Mouse (Mus musculus) hindbrain, embryonic 11.5 days (tissue): ENCODE results near the gene E2f4. TPM values are rescaled to one million over a fixed set of nuclear protein-coding genes. Genes with fewer than 3 reads are reported as not detected.

Experiments
- ATAC-seq: fragments of 200-750 bp; cut with Nextera tagmentation; 2 replicates; pipeline ENCODE4 v1.8.0; 2017; ENCODE audit warnings: mild to moderate bottlenecking, moderate TSS enrichment, moderate library complexity; ENCODE audit not compliant: low FRiP score
- DNase-seq: peaks from one replicate; pipeline ENCODE4 v3.0.0-alpha.2; 2015; ENCODE audit warnings: low spot score
- H3K27ac ChIP-seq: fragments of 300-500 bp; sonication (generic); 2 replicates; pipeline ENCODE4 v1.5.1; 2014; ENCODE audit warnings: mild to moderate bottlenecking, low read depth, low read length
- H3K27me3 ChIP-seq: fragments of 300-500 bp; sonication (generic); 2 replicates; pipeline ENCODE4 v1.6.1; 2014; ENCODE audit warnings: mild to moderate bottlenecking, low read length, moderate library complexity, mixed read lengths; ENCODE audit not compliant: control insufficient read depth, insufficient read depth
- H3K36me3 ChIP-seq: fragments of 300-500 bp; sonication (generic); 2 replicates; pipeline ENCODE4 v1.6.1; 2014; ENCODE audit warnings: mild to moderate bottlenecking, low read length, moderate library complexity, mixed read lengths; ENCODE audit not compliant: control insufficient read depth, insufficient read depth
- H3K4me1 ChIP-seq: fragments of 300-500 bp; sonication (generic); replicated peaks from 2 replicates; pipeline ENCODE4 v1.6.1; 2014; ENCODE audit warnings: low read length, mixed read lengths; ENCODE audit not compliant: control insufficient read depth, insufficient read depth
- H3K4me2 ChIP-seq: fragments of 300-500 bp; sonication (generic); replicated peaks from 2 replicates; pipeline ENCODE4 v1.6.1; 2014; ENCODE audit warnings: mild to moderate bottlenecking, low read depth, low read length
- H3K4me3 ChIP-seq: fragments of 300-500 bp; sonication (generic); 2 replicates; pipeline ENCODE4 v1.5.1; 2014; ENCODE audit warnings: low read depth, low read length
- H3K9ac ChIP-seq: fragments of 300-500 bp; sonication (generic); 2 replicates; pipeline ENCODE4 v1.6.1; 2014; ENCODE audit warnings: low read depth, low read length
- H3K9me3 ChIP-seq: fragments of 300-500 bp; sonication (generic); 2 replicates; pipeline ENCODE4 v1.6.1; 2016; ENCODE audit warnings: low read length; ENCODE audit not compliant: control insufficient read depth
- WGBS: fragments of 180-500 bp; shearing (Covaris S2); extraction: QIAGEN DNeasy Blood & Tissue Kit; methylation state at CpG from one replicate; pipeline ENCODE4 v1.1.7; 2014; 5-methylcytosine and 5-hydroxymethylcytosine counted together
- polyA plus RNA-seq: library from polyadenylated mRNA; unstranded; fragments of >200 nt; fragmentation: Nextera tagmentation; extraction: Ambion mirVana; gene quantifications from 2 replicates; pipeline ENCODE4 v1.2.1, GENCODE M21; 2014

The E2f4 gene
- polyA plus RNA-seq, 1 experiment from 2014 or later = 96.7 TPM

DNA sequence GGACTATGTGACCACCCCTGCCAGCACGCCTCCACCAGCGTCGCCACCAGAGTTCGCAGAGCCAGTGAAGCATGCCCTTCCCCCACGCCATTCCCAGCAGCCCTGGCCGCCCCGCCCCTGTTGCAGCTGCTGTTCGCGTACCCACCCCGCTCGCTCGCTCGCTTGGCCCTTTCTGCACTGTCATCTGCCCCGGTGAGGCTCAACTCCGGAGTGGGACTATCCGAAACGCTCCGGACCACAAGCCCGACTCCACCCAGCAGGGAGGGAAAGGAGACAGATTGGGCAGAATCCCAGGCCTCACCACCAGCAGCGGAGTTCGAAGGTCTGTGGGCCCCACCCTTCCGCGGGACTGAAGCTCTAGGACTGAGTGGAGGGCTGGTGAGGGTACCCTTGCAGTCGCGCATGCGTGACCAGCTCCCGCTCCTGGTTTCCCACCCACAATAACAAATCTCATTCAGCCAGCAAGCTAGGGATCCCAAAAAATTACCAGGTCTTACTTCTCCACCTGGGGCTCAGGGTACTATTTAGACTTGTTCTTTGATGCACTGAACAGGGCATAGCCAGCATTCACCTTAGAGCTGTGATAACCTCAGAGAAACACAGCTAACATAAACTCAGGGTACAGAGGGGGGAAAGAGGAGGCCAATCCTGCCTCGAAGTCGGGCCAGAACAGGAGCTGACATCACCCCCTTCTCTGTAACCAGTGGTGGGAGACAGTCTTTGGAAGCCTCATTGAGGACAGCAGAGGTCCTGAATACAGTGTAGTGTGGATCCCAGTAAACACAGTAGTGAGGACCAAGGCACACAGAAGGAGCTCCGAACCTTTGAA lies 21.0 kb upstream of the E2f4 start:
- H3K27me3 ChIP-seq = peaks cover 77% of the 10 kb centered on the region
- peak; percentile 77 for ATAC-seq
- peak; percentile 74 for DNase-seq
- H3K4me1 ChIP-seq = peaks cover 10% of the 10 kb centered on the region; the same call in 1 of the 2 replicates
- H3K27ac ChIP-seq = no peak overlapping the region
- no peaks in the 10 kb centered on the region for H3K9me3 ChIP-seq
- no peaks in the 10 kb centered on the region for H3K36me3 ChIP-seq
- peak overlapping the region; percentile 72 for H3K4me2 ChIP-seq
- 2% methylated on average over 29 of the region's 30 CpGs for WGBS
- H3K4me3 ChIP-seq = peak overlapping the region; percentile 33
- H3K9ac ChIP-seq = peak overlapping the region; percentile 40; the same call in 1 of the 2 replicates

DNA sequence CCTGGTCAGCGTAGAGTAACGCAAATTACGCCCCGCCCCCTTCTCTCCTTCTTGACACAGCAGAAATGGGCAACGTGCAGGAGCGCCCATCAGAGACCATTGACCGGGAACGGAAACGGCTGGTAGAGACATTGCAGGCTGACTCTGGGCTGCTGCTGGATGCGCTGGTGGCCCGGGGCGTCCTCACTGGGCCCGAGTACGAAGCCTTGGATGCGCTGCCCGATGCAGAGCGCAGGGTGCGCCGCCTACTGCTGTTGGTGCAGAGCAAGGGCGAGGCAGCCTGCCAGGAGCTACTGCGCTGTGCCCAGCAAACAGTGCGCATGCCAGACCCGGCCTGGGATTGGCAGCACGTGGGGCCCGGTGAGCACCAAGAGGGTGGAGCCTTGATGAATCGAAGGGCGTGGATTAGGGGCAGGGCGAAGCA lies 18.5 kb upstream of the E2f4 start:
- Histone ChIP-seq H3K4me1 (peaks cover 10% of the 10 kb centered on the region; the same call in 1 of the 2 replicates), H3K27ac (no peak overlapping the region), H3K4me3 (no peak overlapping the region), H3K27me3 (peaks cover 55% of the 10 kb centered on the region), H3K9ac (no peak overlapping the region), H3K4me2 (no peak overlapping the region), H3K9me3 (no peaks in the 10 kb centered on the region), H3K36me3 (peaks cover 2% of the 10 kb centered on the region; the same call in 1 of the 2 replicates)
- ATAC-seq (no peak), DNase-seq (peak; percentile 22)
- 4% methylated on average over 28 of the region's 28 CpGs for WGBS

DNA sequence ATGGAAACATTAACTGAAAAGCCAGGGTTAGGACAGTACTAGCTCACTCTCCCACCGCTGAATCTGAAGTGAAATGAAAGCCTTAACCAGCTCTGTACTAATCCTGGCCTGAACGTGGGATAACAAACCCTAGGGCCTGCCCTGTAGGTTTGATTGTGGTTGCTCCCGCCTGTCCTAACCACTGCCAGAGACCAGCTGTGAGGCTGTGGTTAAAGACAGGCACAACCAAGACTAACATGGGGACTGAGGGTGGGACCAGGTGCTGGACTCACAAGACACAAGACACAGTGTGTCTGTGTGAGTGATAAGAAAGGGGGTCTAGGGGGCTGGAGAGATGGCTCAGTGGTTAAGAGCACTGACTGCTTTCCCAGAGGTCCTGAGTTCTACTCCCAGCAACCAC lies 16.9 kb upstream of the E2f4 start:
- H3K27me3 ChIP-seq = peaks cover 41% of the 10 kb centered on the region
- peaks cover 10% of the 10 kb centered on the region; the same call in 1 of the 2 replicates for H3K4me1 ChIP-seq
- no peak overlapping the region for H3K4me3 ChIP-seq
- no peak overlapping the region for H3K4me2 ChIP-seq
- no peaks in the 10 kb centered on the region for H3K9me3 ChIP-seq
- peaks cover 2% of the 10 kb centered on the region; the same call in 1 of the 2 replicates for H3K36me3 ChIP-seq
- H3K9ac ChIP-seq = no peak overlapping the region
- no peak overlapping the region for H3K27ac ChIP-seq
- ATAC-seq (no peak), DNase-seq (no peak)
- WGBS = 69% methylated on average over 3 of the region's 3 CpGs

DNA sequence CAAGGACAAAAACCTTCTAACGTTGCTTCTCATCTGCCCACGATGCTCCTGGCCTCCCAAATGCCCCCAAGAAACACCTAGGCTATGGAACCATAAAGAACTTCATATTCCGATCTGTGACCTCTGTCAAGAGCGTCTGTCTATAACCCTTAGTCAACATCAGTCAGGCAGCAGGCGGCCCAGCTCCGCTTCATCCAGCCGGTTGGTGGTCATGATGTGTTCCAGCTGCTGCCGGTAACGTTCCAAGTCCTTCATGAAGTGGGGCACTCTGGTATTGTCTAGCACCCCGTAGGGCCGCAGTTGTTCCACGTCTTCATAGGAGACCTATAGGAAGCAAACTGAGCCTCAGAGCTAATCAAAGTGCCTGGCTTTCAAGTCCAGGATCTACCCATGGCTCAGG lies 15.6 kb upstream of the E2f4 start:
- Histone ChIP-seq H3K27ac (no peak overlapping the region), H3K4me1 (no peaks in the 10 kb centered on the region), H3K4me2 (no peak overlapping the region), H3K27me3 (peaks cover 28% of the 10 kb centered on the region), H3K9me3 (no peaks in the 10 kb centered on the region), H3K36me3 (peaks cover 2% of the 10 kb centered on the region; the same call in 1 of the 2 replicates), H3K4me3 (no peak overlapping the region), H3K9ac (no peak overlapping the region)
- DNase-seq (no peak), ATAC-seq (no peak)
- WGBS = 85% methylated on average over 12 of the region's 12 CpGs

DNA sequence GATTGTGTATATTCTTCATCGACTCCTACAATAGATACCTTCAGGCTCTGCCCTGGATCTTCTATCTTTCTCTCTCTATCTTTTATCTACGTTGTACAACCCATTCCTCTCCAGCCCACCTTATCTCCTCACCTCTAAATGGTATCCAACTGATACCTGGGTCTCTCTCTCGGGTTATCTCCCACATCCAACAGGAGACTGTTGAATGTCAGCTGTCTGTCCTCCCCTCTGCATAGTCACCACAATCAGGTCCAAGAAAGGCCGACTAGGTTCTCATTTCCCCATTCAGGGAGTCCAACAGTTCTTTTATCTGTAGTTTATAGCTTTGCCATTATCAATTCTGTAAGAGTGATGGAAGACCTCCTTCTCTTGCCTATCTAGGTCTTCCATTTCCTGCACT lies 15.2 kb upstream of the E2f4 start:
- Histone ChIP-seq H3K27ac (no peak overlapping the region), H3K36me3 (peaks cover 2% of the 10 kb centered on the region; the same call in 1 of the 2 replicates), H3K4me3 (no peak overlapping the region), H3K4me1 (no peaks in the 10 kb centered on the region), H3K4me2 (no peak overlapping the region), H3K27me3 (peaks cover 24% of the 10 kb centered on the region), H3K9ac (no peak overlapping the region), H3K9me3 (no peaks in the 10 kb centered on the region)
- 88% methylated on average over 4 of the region's 4 CpGs for WGBS
- DNase-seq = no peak
- ATAC-seq = no peak

DNA sequence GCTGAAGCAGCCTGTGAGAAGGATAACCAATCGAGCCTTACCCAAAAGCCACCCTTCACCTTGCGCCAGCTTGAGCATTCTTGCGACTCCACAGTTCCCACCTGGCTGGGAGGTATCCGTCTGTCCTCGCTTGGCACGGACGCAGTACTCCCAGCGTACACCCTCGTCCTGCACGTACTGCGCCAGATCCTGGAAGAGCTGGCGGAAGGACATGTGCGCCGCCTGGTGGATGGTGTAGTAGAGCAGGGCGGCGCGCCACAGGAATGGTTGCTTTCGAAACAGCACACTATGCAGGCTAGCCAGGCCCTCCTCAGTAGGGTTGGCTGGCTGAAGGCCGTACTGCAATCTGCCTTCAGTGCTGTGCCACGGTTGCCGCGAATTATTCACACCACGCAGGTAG lies 14.4 kb upstream of the E2f4 start:
- Histone ChIP-seq H3K4me3 (no peak overlapping the region), H3K4me1 (0 out of 2 replicates have a peak, but pooled peaks cover 1% of the 10 kb centered on the region), H3K9me3 (no peaks in the 10 kb centered on the region), H3K27ac (no peak overlapping the region), H3K27me3 (peaks cover 16% of the 10 kb centered on the region), H3K9ac (no peak overlapping the region), H3K4me2 (no peak overlapping the region), H3K36me3 (peaks cover 2% of the 10 kb centered on the region; the same call in 1 of the 2 replicates)
- peak; percentile 43; the same call in 1 of the 2 replicates for ATAC-seq
- 30% methylated on average over 23 of the region's 23 CpGs for WGBS
- DNase-seq = peak; percentile 71

DNA sequence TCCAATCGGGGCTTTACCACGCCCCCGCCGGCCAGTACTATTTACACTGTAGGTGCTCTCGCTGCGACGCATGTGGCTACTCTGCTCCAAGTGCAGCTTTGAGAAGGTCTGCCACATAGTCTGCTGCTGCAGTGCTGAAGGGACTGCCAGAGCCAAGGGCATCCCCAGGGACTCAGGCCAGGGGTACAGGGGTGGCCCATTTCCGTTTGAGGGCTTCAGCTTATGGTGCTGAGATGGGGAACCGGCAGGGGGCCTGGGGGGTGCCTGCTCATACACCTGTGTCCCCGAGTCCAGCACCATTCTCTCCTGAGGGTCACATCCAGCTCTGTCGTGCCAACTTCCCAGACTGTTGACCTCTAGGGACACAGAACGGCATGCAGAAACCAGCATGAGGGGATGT lies 11.9 kb upstream of the E2f4 start:
- no peak overlapping the region for H3K4me2 ChIP-seq
- no peaks in the 10 kb centered on the region for H3K9me3 ChIP-seq
- peaks cover 8% of the 10 kb centered on the region for H3K27me3 ChIP-seq
- no peak for DNase-seq
- ATAC-seq = no peak
- H3K27ac ChIP-seq = no peak overlapping the region
- H3K9ac ChIP-seq = no peak overlapping the region
- peaks cover 15% of the 10 kb centered on the region; the same call in 1 of the 2 replicates for H3K4me1 ChIP-seq
- 33% methylated on average over 12 of the region's 12 CpGs for WGBS
- H3K4me3 ChIP-seq = no peak overlapping the region
- H3K36me3 ChIP-seq = peaks cover 2% of the 10 kb centered on the region; the same call in 1 of the 2 replicates

DNA sequence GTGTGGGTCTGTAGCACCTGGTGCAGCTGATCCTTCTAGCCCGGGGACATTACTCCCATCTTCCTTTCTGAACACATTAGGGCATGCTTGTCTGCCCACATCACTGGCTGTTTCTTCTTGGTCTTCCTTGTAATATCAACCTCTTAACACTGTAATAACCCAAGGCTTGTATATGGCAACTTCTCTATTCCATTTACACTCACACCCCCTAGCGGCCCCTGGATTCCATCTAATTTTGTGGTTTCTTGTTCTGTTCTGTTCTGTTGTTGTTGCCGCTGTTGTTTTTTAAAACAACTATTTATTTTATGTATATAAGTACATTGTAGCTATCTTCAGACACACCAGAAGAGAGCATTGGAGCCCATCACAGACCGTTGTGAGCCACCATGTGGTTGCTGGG lies 10.6 kb upstream of the E2f4 start:
- no peak for ATAC-seq
- no peaks in the 10 kb centered on the region for H3K9me3 ChIP-seq
- DNase-seq = no peak
- no peak overlapping the region for H3K4me3 ChIP-seq
- H3K4me1 ChIP-seq = peaks cover 16% of the 10 kb centered on the region; the same call in 1 of the 2 replicates
- no peak overlapping the region for H3K9ac ChIP-seq
- no peak overlapping the region for H3K4me2 ChIP-seq
- WGBS = 90% methylated on average over 4 of the region's 4 CpGs
- peaks cover 2% of the 10 kb centered on the region; the same call in 1 of the 2 replicates for H3K36me3 ChIP-seq
- no peak overlapping the region for H3K27ac ChIP-seq
- peaks cover 11% of the 10 kb centered on the region for H3K27me3 ChIP-seq
